Mouse (Mus musculus) kidney, embryonic 15.5 days (tissue): Measurements from ENCODE around the gene Cd244a. TPM values are rescaled to one million over a fixed set of nuclear protein-coding genes. Genes with fewer than 3 reads are reported as not detected.

Experiments used
- ATAC-seq: fragments of 200-750 bp; cut with Nextera tagmentation; replicated peaks from 2 replicates; pipeline ENCODE4 v1.8.0; 2017; ENCODE audit warnings: moderate TSS enrichment; ENCODE audit not compliant: low FRiP score
- H3K27ac ChIP-seq: fragments of 300-500 bp; sonication (generic); 2 replicates; pipeline ENCODE4 v1.5.1; 2015; ENCODE audit warnings: mild to moderate bottlenecking, inconsistent platforms
- H3K27me3 ChIP-seq: fragments of 300-500 bp; sonication (generic); 2 replicates; pipeline ENCODE4 v1.6.1; 2015; ENCODE audit warnings: inconsistent platforms
- H3K36me3 ChIP-seq: fragments of 300-500 bp; sonication (generic); 2 replicates; pipeline ENCODE4 v1.6.1; 2015; ENCODE audit warnings: inconsistent platforms
- H3K4me1 ChIP-seq: fragments of 300-500 bp; sonication (generic); 2 replicates; pipeline ENCODE4 v1.6.1; 2015; ENCODE audit warnings: inconsistent platforms
- H3K4me2 ChIP-seq: fragments of 300-500 bp; sonication (generic); 2 replicates; pipeline ENCODE4 v1.6.1; 2015; ENCODE audit warnings: moderate library complexity, mild to moderate bottlenecking, inconsistent platforms
- H3K4me3 ChIP-seq: fragments of 300-500 bp; sonication (generic); replicated peaks from 2 replicates; pipeline ENCODE4 v1.5.1; 2015; ENCODE audit warnings: mild to moderate bottlenecking, inconsistent platforms
- H3K9ac ChIP-seq: fragments of 300-500 bp; sonication (generic); 2 replicates; pipeline ENCODE4 v1.6.1; 2015; ENCODE audit warnings: mild to moderate bottlenecking, inconsistent platforms
- H3K9me3 ChIP-seq: fragments of 300-500 bp; sonication (generic); replicated peaks from 2 replicates; pipeline ENCODE4 v1.6.1; 2016; ENCODE audit warnings: inconsistent platforms
- WGBS: fragments of 180-500 bp; shearing (Covaris S2); methylation state at CpG from one replicate; pipeline ENCODE4 v1.1.7; 2015; ENCODE audit warnings: mixed read lengths; 5-methylcytosine and 5-hydroxymethylcytosine counted together
- polyA plus RNA-seq: library from polyadenylated mRNA; unstranded; fragments of >200 nt; fragmentation: Nextera tagmentation; extraction: Ambion mirVana; gene quantifications from 2 replicates; pipeline ENCODE4 v1.2.1, GENCODE M21; 2015

Gene Cd244a
- polyA plus RNA-seq, 1 experiment from 2014 or later: 0.08 TPM

- Histone ChIP-seq H3K4me2 (no peak overlapping the region), H3K9me3 (no peaks in the 10 kb centered on the region), H3K27ac (no peak overlapping the region), H3K36me3 (no peaks in the 10 kb centered on the region), H3K27me3 (no peaks in the 10 kb centered on the region), H3K4me3 (no peak overlapping the region), H3K4me1 (0 out of 2 replicates have a peak, but pooled peaks cover 3% of the 10 kb centered on the region), H3K9ac (no peak overlapping the region)
- WGBS: 82% methylated on average over 11 of the region's 11 CpGs
- no peak for ATAC-seq
Measured at GRCm38 (mm10) chr1:171553359-171554341, 5.3 kb upstream of the Cd244a start.

GRCm38 (mm10) chr1:171556366-171556765, 2.6 kb upstream of the Cd244a start:
- 88% methylated on average over 2 of the region's 2 CpGs for WGBS
- H3K4me1 ChIP-seq: 0 out of 2 replicates have a peak, but pooled peaks cover 3% of the 10 kb centered on the region
- no peaks in the 10 kb centered on the region for H3K36me3 ChIP-seq

GRCm38 (mm10) chr1:171558407-171558806, 586 bp upstream of the Cd244a start:
- H3K27ac ChIP-seq: no peak overlapping the region
- H3K9ac ChIP-seq: no peak overlapping the region
- H3K27me3 ChIP-seq: no peaks in the 10 kb centered on the region
- H3K36me3 ChIP-seq: no peaks in the 10 kb centered on the region
- ATAC-seq: no peak
- H3K4me1 ChIP-seq: 0 out of 2 replicates have a peak, but pooled peaks cover 2% of the 10 kb centered on the region
- H3K4me3 ChIP-seq: no peak overlapping the region
- no peak overlapping the region for H3K4me2 ChIP-seq
- WGBS: 73% methylated on average over 6 of the region's 6 CpGs
- no peaks in the 10 kb centered on the region for H3K9me3 ChIP-seq

More at GRCm38 (mm10) chr1:171556366-171556765, 2.6 kb upstream of the Cd244a start:
- Histone ChIP-seq H3K27me3 (no peaks in the 10 kb centered on the region), H3K27ac (no peak overlapping the region), H3K4me3 (no peak overlapping the region), H3K9ac (no peak overlapping the region), H3K4me2 (no peak overlapping the region), H3K9me3 (no peaks in the 10 kb centered on the region)
- no peak for ATAC-seq

GRCm38 (mm10) chr1:171560262-171560661, 1.3 kb downstream of the Cd244a start:
- peaks cover 3% of the 10 kb centered on the region; the same call in 1 of the 2 replicates for H3K27me3 ChIP-seq
- ATAC-seq: no peak
- no peaks in the 10 kb centered on the region for H3K36me3 ChIP-seq
- no peak overlapping the region for H3K4me2 ChIP-seq
- H3K4me1 ChIP-seq: no peaks in the 10 kb centered on the region
- whole genome bisulfite sequencing: 74% methylated on average over 2 of the region's 2 CpGs
- no peak overlapping the region for H3K4me3 ChIP-seq
- no peak overlapping the region for H3K27ac ChIP-seq
- H3K9me3 ChIP-seq: no peaks in the 10 kb centered on the region
- no peak overlapping the region for H3K9ac ChIP-seq

GRCm38 (mm10) chr1:171561200-171561599, 2.2 kb downstream of the Cd244a start:
- WGBS: 83% methylated on average over 1 of the region's 1 CpGs

GRCm38 (mm10) chr1:171561639-171562225, 2.7 kb downstream of the Cd244a start:
- Histone ChIP-seq H3K4me3 (no peak overlapping the region), H3K27ac (no peak overlapping the region), H3K9me3 (no peaks in the 10 kb centered on the region), H3K36me3 (no peaks in the 10 kb centered on the region), H3K9ac (no peak overlapping the region), H3K4me2 (no peak overlapping the region), H3K4me1 (no peaks in the 10 kb centered on the region), H3K27me3 (peaks cover 3% of the 10 kb centered on the region; the same call in 1 of the 2 replicates)
- 71% methylated on average over 7 of the region's 11 CpGs for WGBS
- no peak for ATAC-seq

More at GRCm38 (mm10) chr1:171561200-171561599, 2.2 kb downstream of the Cd244a start:
- Histone ChIP-seq H3K4me1 (no peaks in the 10 kb centered on the region), H3K36me3 (no peaks in the 10 kb centered on the region), H3K9me3 (no peaks in the 10 kb centered on the region), H3K27me3 (peaks cover 3% of the 10 kb centered on the region; the same call in 1 of the 2 replicates), H3K4me2 (no peak overlapping the region), H3K4me3 (no peak overlapping the region), H3K27ac (no peak overlapping the region), H3K9ac (no peak overlapping the region)
- no peak for ATAC-seq

- Histone ChIP-seq H3K9me3 (no peaks in the 10 kb centered on the region), H3K4me2 (no peak overlapping the region), H3K27ac (no peak overlapping the region), H3K9ac (no peak overlapping the region), H3K4me1 (no peaks in the 10 kb centered on the region), H3K36me3 (no peaks in the 10 kb centered on the region), H3K4me3 (no peak overlapping the region), H3K27me3 (peaks cover 3% of the 10 kb centered on the region; the same call in 1 of the 2 replicates)
- WGBS: 72% methylated on average over 2 of the region's 2 CpGs
- no peak for ATAC-seq
Measured at GRCm38 (mm10) chr1:171563042-171563441, 4.0 kb downstream of the Cd244a start.

- Histone ChIP-seq H3K4me1 (no peaks in the 10 kb centered on the region), H3K4me3 (no peak overlapping the region), H3K36me3 (no peaks in the 10 kb centered on the region), H3K27me3 (peaks cover 3% of the 10 kb centered on the region; the same call in 1 of the 2 replicates), H3K4me2 (no peak overlapping the region), H3K27ac (no peak overlapping the region), H3K9ac (no peak overlapping the region), H3K9me3 (no peaks in the 10 kb centered on the region)
- WGBS: 51% methylated on average over 3 of the region's 3 CpGs
- peak; percentile 55; the same call in 1 of the 2 replicates for ATAC-seq
Measured at GRCm38 (mm10) chr1:171564247-171564646, 5.3 kb downstream of the Cd244a start.

- Histone ChIP-seq H3K4me1 (no peaks in the 10 kb centered on the region), H3K27me3 (peaks cover 3% of the 10 kb centered on the region; the same call in 1 of the 2 replicates)
Measured at GRCm38 (mm10) chr1:171565888-171566287, 6.9 kb downstream of the Cd244a start.

GRCm38 (mm10) chr1:171566777-171567176, 7.8 kb downstream of the Cd244a start:
- 27% methylated on average over 8 of the region's 8 CpGs for WGBS

More at GRCm38 (mm10) chr1:171565888-171566287, 6.9 kb downstream of the Cd244a start:
- Histone ChIP-seq H3K9ac (no peak overlapping the region), H3K36me3 (no peaks in the 10 kb centered on the region), H3K4me3 (no peak overlapping the region), H3K9me3 (no peaks in the 10 kb centered on the region), H3K4me2 (no peak overlapping the region), H3K27ac (no peak overlapping the region)
- ATAC-seq: no peak
- 79% methylated on average over 4 of the region's 4 CpGs for WGBS

GRCm38 (mm10) chr1:171568436-171568835, 9.4 kb downstream of the Cd244a start:
- H3K4me2 ChIP-seq: no peak overlapping the region
- H3K9ac ChIP-seq: no peak overlapping the region
- H3K4me3 ChIP-seq: no peak overlapping the region
- no peak overlapping the region for H3K27ac ChIP-seq
- H3K9me3 ChIP-seq: no peaks in the 10 kb centered on the region
- 59% methylated on average over 2 of the region's 2 CpGs for WGBS
- no peak for ATAC-seq
- no peaks in the 10 kb centered on the region for H3K36me3 ChIP-seq
- H3K27me3 ChIP-seq: peaks cover 3% of the 10 kb centered on the region; the same call in 1 of the 2 replicates
- H3K4me1 ChIP-seq: no peaks in the 10 kb centered on the region

More at GRCm38 (mm10) chr1:171566777-171567176, 7.8 kb downstream of the Cd244a start:
- no peak overlapping the region for H3K4me3 ChIP-seq
- peaks cover 3% of the 10 kb centered on the region; the same call in 1 of the 2 replicates for H3K27me3 ChIP-seq
- H3K9me3 ChIP-seq: no peaks in the 10 kb centered on the region
- no peak overlapping the region for H3K4me2 ChIP-seq
- no peak overlapping the region for H3K27ac ChIP-seq
- H3K9ac ChIP-seq: no peak overlapping the region
- H3K4me1 ChIP-seq: no peaks in the 10 kb centered on the region
- peak; percentile 29; the same call in 1 of the 2 replicates for ATAC-seq
- H3K36me3 ChIP-seq: no peaks in the 10 kb centered on the region

- H3K27ac ChIP-seq: no peak overlapping the region
- 82% methylated on average over 7 of the region's 7 CpGs for WGBS
- no peak overlapping the region for H3K9ac ChIP-seq
- H3K36me3 ChIP-seq: no peaks in the 10 kb centered on the region
- no peaks in the 10 kb centered on the region for H3K9me3 ChIP-seq
- no peak for ATAC-seq
- no peak overlapping the region for H3K4me2 ChIP-seq
- no peaks in the 10 kb centered on the region for H3K27me3 ChIP-seq
- H3K4me1 ChIP-seq: no peaks in the 10 kb centered on the region
- no peak overlapping the region for H3K4me3 ChIP-seq
Measured at GRCm38 (mm10) chr1:171577168-171577567, 18.2 kb downstream of the Cd244a start.
